Mouse (Mus musculus) lung, postnatal 0 days (tissue): ENCODE results near the gene Cmtr1.

Experiments
- CTCF ChIP-seq: IDR thresholded peaks from 2 replicates; pipeline ENCODE4 v1.5.1; 2016; ENCODE audit warnings: antibody characterized with exemption, mild to moderate bottlenecking
- EP300 ChIP-seq: IDR thresholded peaks from 2 replicates; pipeline ENCODE4 v1.6.1; 2016; ENCODE audit warnings: antibody characterized with exemption, mild to moderate bottlenecking, control low read depth

DNA sequence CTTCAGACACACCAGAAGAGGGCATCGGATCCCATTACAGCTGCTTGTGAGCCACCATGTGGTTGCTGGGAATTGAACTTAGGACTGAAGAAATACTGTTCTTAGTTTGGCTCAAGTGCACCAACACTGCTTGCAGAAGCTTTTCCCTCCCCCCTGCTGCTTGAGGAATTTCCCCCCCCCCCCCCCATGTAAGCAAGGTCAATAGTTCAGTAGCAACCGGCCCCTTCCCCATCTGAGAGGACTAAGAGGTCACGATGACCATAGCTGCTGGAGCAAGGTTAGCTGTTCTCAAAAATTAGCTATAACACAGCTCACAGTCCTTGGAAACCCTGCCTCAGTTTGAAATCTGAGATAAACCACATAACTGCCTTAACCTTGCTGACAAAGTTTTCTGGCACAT lies 18.2 kb upstream of the Cmtr1 start:
- no peak for TF ChIP-seq CTCF
- TF ChIP-seq EP300, result no peak
